Comparison of ENCODE assay signal across 15 mouse cellular contexts in the genomic region with DNA sequence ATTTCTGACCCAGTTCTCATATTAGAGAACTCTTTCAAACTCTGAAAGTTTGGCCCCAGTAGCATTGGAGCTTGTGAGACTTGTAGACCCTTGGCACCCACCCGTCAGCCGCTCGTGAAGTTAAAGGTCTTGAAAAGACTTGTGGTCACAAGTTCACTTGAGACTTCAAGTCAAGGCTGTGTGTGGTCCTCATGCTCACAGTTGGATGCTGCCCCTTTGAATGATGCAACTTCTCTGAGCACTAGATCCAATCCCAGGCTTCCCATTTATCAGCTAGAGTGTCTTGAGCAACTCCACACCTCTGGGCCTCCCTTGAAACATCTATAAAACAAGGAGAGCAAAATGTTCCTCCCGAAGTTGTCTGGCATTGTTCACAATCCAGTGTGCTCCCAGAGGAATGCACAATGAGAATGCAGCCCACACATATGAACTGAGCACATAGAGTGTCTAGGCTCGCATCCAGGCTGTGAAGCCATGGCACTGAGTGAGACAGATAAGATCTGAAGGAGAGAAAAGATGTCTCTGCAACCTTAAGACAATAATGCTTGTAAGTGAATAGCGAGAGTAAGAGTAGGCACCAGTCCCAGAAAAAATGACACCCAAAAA.
A peak's percentile ranks its signal among the peaks of the same experiment; 100 is the strongest.
DNase-seq lines count a peak whose midpoint lies in the region; ATAC-seq and TF ChIP-seq lines count a peak whose summit lies in the region.
"Had no signal": no experiment of that assay in that cellular context is flagged by ENCODE, and none has a peak within 500 bp of the region (broad histone marks: within the 10 kb centered on the region; RNA-seq: fewer than 3 reads in every experiment).

No protein-coding gene starts in this region.

- H3K27me3 ChIP-seq in heart, embryonic 10.5 days (ENCODE audit: insufficient read depth, poor library complexity, severe bottlenecking), result no peaks in the 10 kb centered on the region
- H3K27me3 ChIP-seq in lung, embryonic 14.5 days (ENCODE audit: insufficient read depth, low read length), result no peaks in the 10 kb centered on the region
- no peaks in the 10 kb centered on the region for H3K27me3 ChIP-seq in stomach, postnatal 0 days (ENCODE audit: control insufficient read depth, insufficient read depth, low read length)
- no peaks in the 10 kb centered on the region for H3K27me3 ChIP-seq in forebrain, embryonic 15.5 days
- H3K27me3 ChIP-seq: liver, embryonic 13.5 days had no signal

- TF ChIP-seq EP300 in stomach, postnatal 0 days (optimal IDR thresholded peaks at IDR 0.05), result no peak

- H3K27ac ChIP-seq in heart, embryonic 10.5 days, result peak overlapping the region; percentile 17; the same call in 1 of the 2 replicates
- peak overlapping the region; percentile 74 for H3K27ac ChIP-seq in lung, embryonic 14.5 days (ENCODE audit: low read depth)
- H3K27ac ChIP-seq in stomach, postnatal 0 days (replicated peaks), result no peak overlapping the region
- H3K27ac ChIP-seq in forebrain, embryonic 15.5 days (replicated peaks), result no peak overlapping the region
- H3K27ac ChIP-seq: liver, embryonic 13.5 days had no signal

- peak; percentile 7 to 29 for DNase-seq in lung, adult 18-20 months
- no peak for DNase-seq in lung, adult 2 months
- DNase-seq in heart, embryonic 10.5 days (ENCODE audit: low spot score), result no peak
- DNase-seq in lung, embryonic 14.5 days, result peak; percentile 65
- no peak for DNase-seq in stomach, postnatal 0 days (ENCODE audit: low spot score)
- no peak for DNase-seq in left cerebral cortex, adult 9 months (ENCODE audit: low spot score in 2 of 2)
- DNase-seq: cerebellum, adult 11 months; gastrocnemius, postnatal 10 days; left cerebral cortex, postnatal 4 days; liver, embryonic 13.5 days; right cerebral cortex, adult 18-20 months had no signal

- peak; percentile 69 for ATAC-seq in lung, embryonic 14.5 days (ENCODE audit: insufficient read depth)
- ATAC-seq in stomach, postnatal 0 days (ENCODE audit: low FRiP score, low TSS enrichment), result peak; percentile 45; the same call in 1 of the 2 replicates
- no peak for ATAC-seq in forebrain, embryonic 15.5 days (replicated peaks)
- ATAC-seq: CD4-positive, CD25-positive, alpha-beta regulatory T cell, adult 4 months; forebrain, embryonic 14.5 days; inflammation-experienced regulatory T-cells, adult 6 months had no signal

- no peak overlapping the region for H3K4me3 ChIP-seq in lung, adult 2 months (replicated peaks; ENCODE audit: extremely low read depth, low read depth, low read length)
- H3K4me3 ChIP-seq in heart, embryonic 10.5 days, result no peak overlapping the region
- H3K4me3 ChIP-seq in lung, embryonic 14.5 days (ENCODE audit: low read depth, low read length), result no peak overlapping the region
- H3K4me3 ChIP-seq in stomach, postnatal 0 days (ENCODE audit: low read depth, low read length), result no peak overlapping the region
- no peak overlapping the region for H3K4me3 ChIP-seq in forebrain, embryonic 15.5 days
- H3K4me3 ChIP-seq: liver, embryonic 13.5 days had no signal

- H3K36me3 ChIP-seq in heart, embryonic 10.5 days, result no peaks in the 10 kb centered on the region
- no peaks in the 10 kb centered on the region for H3K36me3 ChIP-seq in lung, embryonic 14.5 days (ENCODE audit: insufficient read depth)
- no peaks in the 10 kb centered on the region for H3K36me3 ChIP-seq in stomach, postnatal 0 days (ENCODE audit: control insufficient read depth, insufficient read depth, low read length)
- no peaks in the 10 kb centered on the region for H3K36me3 ChIP-seq in forebrain, embryonic 15.5 days
- H3K36me3 ChIP-seq: liver, embryonic 13.5 days had no signal

- no peak for TF ChIP-seq CTCF in lung, adult 2 months (IDR thresholded peaks at IDR 0.05; ENCODE audit: insufficient read depth, low read length)
- TF ChIP-seq CTCF in lung, embryonic 14.5 days (IDR thresholded peaks at IDR 0.05; ENCODE audit: low read depth), result no peak
- no peak for TF ChIP-seq CTCF in stomach, postnatal 0 days (IDR thresholded peaks at IDR 0.05; ENCODE audit: low read depth)

- H3K9me3 ChIP-seq in heart, embryonic 10.5 days, result no peaks in the 10 kb centered on the region
- H3K9me3 ChIP-seq in lung, embryonic 14.5 days (ENCODE audit: low read depth, low read length), result no peaks in the 10 kb centered on the region
- no peaks in the 10 kb centered on the region for H3K9me3 ChIP-seq in stomach, postnatal 0 days (ENCODE audit: control insufficient read depth, low read length)
- H3K9me3 ChIP-seq in forebrain, embryonic 15.5 days, result no peaks in the 10 kb centered on the region
- H3K9me3 ChIP-seq: liver, embryonic 13.5 days had no signal

- WGBS in lung, adult 2 months, result 78% methylated on average over 6 of the region's 6 CpGs
- WGBS in heart, embryonic 10.5 days, result 83% methylated on average over 6 of the region's 6 CpGs
- 61% methylated on average over 6 of the region's 6 CpGs for WGBS in lung, embryonic 14.5 days
- WGBS in stomach, postnatal 0 days, result 71% methylated on average over 6 of the region's 6 CpGs
- 92% methylated on average over 6 of the region's 6 CpGs for WGBS in forebrain, embryonic 15.5 days

- no peak overlapping the region for H3K4me2 ChIP-seq in lung, embryonic 14.5 days
- no peak overlapping the region for H3K4me2 ChIP-seq in stomach, postnatal 0 days (replicated peaks; ENCODE audit: low read depth)
- no peak overlapping the region for H3K4me2 ChIP-seq in forebrain, embryonic 15.5 days (replicated peaks)
- H3K4me2 ChIP-seq: liver, embryonic 13.5 days had no signal

- TF ChIP-seq POLR2A in lung, adult 2 months (IDR thresholded peaks at IDR 0.05; ENCODE audit: borderline replicate concordance, extremely low read depth, low read depth, low read length), result no peak

- H3K4me1 ChIP-seq in lung, adult 2 months (ENCODE audit: control insufficient read depth, insufficient read depth, low read length), result no peaks in the 10 kb centered on the region; the same call in 1 of the 2 replicates
- 0 out of 2 replicates have a peak, but pooled peaks cover 10% of the 10 kb centered on the region for H3K4me1 ChIP-seq in heart, embryonic 10.5 days
- peaks cover 4% of the 10 kb centered on the region for H3K4me1 ChIP-seq in lung, embryonic 14.5 days (ENCODE audit: insufficient read depth)
- H3K4me1 ChIP-seq in stomach, postnatal 0 days (replicated peaks; ENCODE audit: control insufficient read depth, insufficient read depth), result no peaks in the 10 kb centered on the region
- H3K4me1 ChIP-seq in forebrain, embryonic 15.5 days, result peaks cover 21% of the 10 kb centered on the region
- H3K4me1 ChIP-seq: liver, embryonic 13.5 days had no signal

- no peak overlapping the region for H3K9ac ChIP-seq in lung, embryonic 14.5 days
- no peak overlapping the region for H3K9ac ChIP-seq in stomach, postnatal 0 days (ENCODE audit: low read length)
- no peak overlapping the region for H3K9ac ChIP-seq in forebrain, embryonic 15.5 days (replicated peaks)
- H3K9ac ChIP-seq: liver, embryonic 13.5 days had no signal

Comparison
In these comparisons a context has a peak if more than half of its experiments do, and no peak if none do; other contexts are left out.
1. DNase-seq: peak in lung, adult 18-20 months (2 of 2) and lung, embryonic 14.5 days (single experiment); none in lung, adult 2 months (single experiment), heart, embryonic 10.5 days (single experiment), stomach, postnatal 0 days (single experiment) and left cerebral cortex, adult 9 months (0 of 2).
2. H3K27ac ChIP-seq: peak in heart, embryonic 10.5 days (single experiment) and lung, embryonic 14.5 days (single experiment); none in stomach, postnatal 0 days (single experiment) and forebrain, embryonic 15.5 days (single experiment).